Mouse (Mus musculus) right cerebral cortex, postnatal 14 days (tissue): ENCODE data around the gene Csn1s2b.
"Not testable (repeated sequence)": the region's sequence is repeated elsewhere in the genome, so short reads cannot be mapped to it uniquely, and the experiment has no call there.

Source experiments
- DNase-seq: peaks from one replicate; pipeline ENCODE4 v3.0.0; 2022

Gene Csn1s2b

DNA sequence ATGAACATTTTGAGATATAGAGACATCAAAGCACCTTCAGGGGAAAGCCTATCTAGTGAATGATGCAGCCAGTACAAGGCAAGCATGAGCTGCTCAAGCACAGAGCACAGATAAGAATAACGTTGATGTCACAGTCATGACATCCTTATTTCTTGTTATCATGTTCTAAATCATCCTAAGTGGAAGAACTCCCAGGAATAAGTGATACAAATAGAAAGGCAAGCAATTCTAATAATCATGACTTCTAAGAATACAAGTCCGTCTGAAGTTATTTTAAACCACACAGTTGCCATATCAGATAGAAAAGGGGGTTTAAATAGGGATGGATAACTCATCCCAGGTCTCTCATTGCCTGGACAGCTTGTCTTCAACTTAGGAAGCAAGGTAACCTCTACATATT, at the start of gene Csn1s2b:
TSS of gene Csn1s2b (plus strand) at position 301 of the 400 bp plus-strand sequence.
- DNase-seq, result no peak

DNA sequence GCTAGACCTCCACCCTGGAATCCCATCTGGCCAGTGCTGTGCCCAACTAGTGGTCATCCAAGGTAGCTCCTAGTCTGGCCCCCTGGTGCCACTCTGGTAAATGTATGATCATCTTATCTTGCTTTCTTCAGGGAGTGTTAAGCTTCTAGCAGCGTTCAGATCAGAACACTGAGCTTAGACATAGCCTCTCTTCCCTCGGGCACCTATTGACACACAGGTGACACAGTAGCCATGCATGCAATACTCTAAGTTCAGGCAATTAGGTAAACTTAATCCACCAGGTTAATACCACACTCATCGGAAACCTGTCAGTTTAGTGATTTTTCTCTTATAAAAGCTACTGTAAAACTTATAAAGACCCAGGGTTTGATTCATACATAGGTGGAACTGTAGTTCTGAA, 43.3 kb upstream of the Csn1s2b start:
- DNase-seq, result no peak

DNA sequence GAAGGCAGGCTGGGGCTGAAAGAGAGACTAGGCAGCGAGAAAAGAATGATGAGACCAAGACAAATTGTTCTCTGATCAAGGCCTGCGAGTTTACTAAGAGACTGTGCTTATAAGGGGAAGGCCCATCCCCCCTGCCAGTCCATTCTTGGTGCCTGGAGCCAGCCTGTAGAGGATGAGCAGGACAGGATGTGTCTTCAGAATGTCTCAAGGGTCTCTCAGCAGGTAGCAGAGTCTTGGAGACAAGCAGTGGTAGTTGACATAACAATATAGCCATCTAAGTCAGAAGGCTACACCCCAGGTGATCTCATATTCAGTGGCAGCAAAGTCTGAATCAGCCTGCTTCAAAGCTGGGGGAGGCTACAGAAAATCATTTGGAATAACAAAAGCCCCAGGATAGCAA, 35.7 kb upstream of the Csn1s2b start:
- DNase-seq, result not testable (repeated sequence)

DNA sequence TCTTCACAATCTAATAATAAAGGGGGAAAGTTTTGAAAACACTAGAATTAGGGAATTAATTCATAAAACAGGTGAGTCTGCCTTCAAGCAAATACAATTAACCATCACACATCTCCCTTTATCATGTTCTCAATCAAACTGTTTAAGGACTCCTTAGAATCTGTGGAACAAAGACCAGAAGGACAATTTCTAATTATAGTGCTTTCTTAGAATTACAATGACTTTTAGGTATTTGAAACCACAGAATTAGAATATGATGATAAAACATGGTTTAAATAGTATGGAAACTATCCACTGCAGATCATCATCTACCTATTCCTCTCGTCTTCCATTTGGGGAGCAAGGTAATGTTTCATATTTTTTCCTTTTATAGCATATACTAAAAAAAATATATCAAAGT, 33.6 kb upstream of the Csn1s2b start, which contains the start of gene Csn1s2a:
TSS of gene Csn1s2a (plus strand) at position 301 of the 400 bp plus-strand sequence.
- DNase-seq, result no peak

DNA sequence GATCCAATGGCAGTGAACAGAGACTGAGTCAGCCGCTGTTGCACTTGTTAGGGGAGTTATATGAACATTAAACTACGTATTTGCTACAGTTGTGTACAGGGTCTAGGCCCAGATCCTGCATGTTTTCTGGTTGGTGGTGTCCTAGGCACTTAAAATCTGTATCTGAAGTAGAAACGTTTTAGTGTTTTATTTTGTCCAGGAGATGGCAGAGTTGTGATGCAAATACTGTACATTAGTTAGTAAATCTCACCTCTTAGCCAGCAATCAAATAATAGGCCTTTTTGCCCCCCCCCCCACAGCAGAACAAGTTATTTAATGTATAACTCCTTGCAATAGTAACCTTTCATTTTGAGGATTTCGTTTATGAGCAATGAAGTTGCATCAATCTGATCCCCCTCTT, 25.2 kb upstream of the Csn1s2b start:
- DNase-seq, result no peak

DNA sequence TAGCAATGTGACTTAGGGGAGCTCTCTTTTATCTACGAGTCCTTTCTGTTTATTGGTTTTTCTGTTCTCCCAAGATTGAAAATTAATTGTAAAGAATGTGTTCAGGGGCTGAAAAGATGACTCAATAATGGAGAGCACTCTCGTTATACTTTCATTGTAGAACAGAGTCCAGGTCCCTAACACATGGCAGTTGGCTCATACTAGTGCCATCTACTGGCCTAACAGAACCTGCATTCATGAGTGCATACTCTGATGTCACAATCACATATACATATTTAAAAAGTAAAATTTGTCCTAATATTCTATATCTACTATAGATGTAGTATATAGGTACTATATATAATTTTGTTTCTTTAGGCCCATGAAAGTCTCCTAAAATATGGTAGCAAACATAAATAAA, 1.4 kb downstream of the Csn1s2b start:
- DNase-seq, result no peak

DNA sequence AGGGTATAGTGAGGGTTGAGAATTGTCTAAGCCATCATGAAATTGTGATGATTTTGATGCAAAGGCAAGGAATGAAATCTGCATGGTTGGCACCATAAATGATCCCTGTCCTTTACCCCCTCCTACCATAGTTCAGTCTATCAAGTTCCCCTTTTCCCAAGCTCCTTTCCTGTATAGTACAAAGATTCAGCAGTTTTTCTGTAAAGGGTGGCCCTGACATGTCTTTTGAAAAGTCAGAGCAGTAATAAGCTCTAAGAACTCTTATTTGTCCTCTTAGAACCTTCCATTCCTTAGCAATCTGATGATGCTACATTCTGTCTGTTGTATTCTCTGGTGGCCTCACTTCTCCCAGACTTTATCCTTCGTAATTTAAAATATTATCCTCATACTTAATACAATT, 17.5 kb downstream of the Csn1s2b start, which contains the start of gene Prr27:
TSS of gene Prr27 (plus strand) at position 301 of the 400 bp plus-strand sequence.
- no peak for DNase-seq

DNA sequence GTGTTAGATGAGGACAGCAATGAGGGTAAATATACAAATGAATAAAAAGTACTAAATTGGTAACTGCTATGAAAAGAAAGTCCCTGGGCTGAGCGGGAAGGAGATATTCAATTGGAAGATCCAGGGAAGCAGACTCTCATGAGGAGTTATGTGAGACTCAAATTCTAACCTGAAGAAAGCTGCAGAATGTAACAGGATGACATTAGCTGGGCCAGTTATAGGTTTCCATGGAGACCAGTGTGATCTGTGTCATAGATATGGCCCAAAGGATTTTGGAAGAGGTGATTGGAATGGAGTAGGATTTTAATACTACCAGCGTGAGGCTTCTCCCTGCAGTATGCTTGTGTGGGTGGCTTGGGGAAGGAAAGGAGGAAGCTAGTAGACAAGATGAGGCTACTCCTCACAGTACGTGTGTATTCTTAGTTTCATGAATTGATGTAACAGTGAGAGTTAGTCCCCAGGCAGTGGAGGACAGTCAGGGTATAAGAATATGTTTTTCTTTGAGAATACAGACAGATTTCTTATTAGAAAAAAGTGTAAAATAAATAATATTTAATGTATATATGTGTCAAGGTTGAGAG, 47.3 kb downstream of the Csn1s2b start:
- no peak for DNase-seq

DNA sequence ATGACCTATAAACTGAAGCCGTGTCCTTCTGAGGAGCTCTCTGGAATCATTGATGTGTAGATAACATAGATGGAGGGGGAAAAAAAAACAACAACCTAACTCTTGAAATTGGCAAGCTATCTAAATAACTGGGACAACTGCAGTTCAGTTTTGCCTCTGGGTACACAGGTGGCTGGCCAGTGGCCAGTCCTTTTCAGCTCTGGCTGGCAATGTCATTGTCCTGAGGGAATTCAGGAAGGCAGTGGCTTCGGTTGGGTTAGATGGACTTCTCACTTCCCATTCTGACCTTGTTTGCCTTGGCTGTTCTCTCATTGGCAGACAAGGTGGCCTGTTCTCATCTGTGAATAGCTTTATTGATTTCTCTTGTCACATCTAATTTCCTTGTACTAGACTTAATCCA, 62.2 kb downstream of the Csn1s2b start:
- no peak for DNase-seq

DNA sequence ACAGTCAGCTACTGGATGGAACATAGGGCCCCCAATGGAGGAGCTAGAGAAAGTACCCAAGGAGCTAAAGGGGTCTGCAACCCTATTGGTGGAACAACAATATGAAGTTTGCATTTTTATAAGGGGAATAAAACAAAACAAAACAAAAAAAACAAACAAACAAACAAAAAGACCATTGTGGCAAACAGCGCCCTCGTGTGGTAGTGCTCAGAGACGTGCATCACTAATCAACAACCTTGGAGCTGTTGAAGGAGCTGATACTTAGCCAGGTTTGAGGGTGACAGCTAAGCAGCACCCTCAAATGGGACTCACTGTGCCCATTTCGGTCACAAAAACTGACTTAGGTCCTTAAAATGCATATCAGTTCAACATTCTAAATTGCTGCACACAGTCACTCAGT, 63.5 kb downstream of the Csn1s2b start:
- no peak for DNase-seq
